In genomic region chr13:112734906-112735713, GRCm38 (mm10) we compare ENCODE assay signal across 10 mouse cellular contexts.
A peak's percentile ranks its signal among the peaks of the same experiment; 100 is the strongest.
DNase-seq lines count a peak whose midpoint lies in the region; ATAC-seq lines count a peak whose summit lies in the region.
"Had no signal": no experiment of that assay in that cellular context is flagged by ENCODE, and none has a peak within 500 bp of the region (broad histone marks: within the 10 kb centered on the region; RNA-seq: fewer than 3 reads in every experiment).

No protein-coding gene starts in this region.

- no peak overlapping the region for H3K4me2 ChIP-seq in kidney, embryonic 15.5 days
- H3K4me2 ChIP-seq in hindbrain, embryonic 16.5 days (ENCODE audit: low read length) = no peak overlapping the region

- H3K4me1 ChIP-seq in kidney, embryonic 15.5 days = 0 out of 2 replicates have a peak, but pooled peaks cover 4% of the 10 kb centered on the region
- no peaks in the 10 kb centered on the region for H3K4me1 ChIP-seq in hindbrain, embryonic 16.5 days (ENCODE audit: control insufficient read depth, insufficient read depth, low read depth, low read length)
- H3K4me1 ChIP-seq: megakaryocyte, embryonic 14.5 days had no signal

- H3K36me3 ChIP-seq in kidney, embryonic 15.5 days = no peaks in the 10 kb centered on the region; the same call in 1 of the 2 replicates
- peaks cover 4% of the 10 kb centered on the region; the same call in 1 of the 2 replicates for H3K36me3 ChIP-seq in hindbrain, embryonic 16.5 days (ENCODE audit: control insufficient read depth, insufficient read depth, low read length)

- no peaks in the 10 kb centered on the region for H3K27me3 ChIP-seq in kidney, embryonic 15.5 days
- no peaks in the 10 kb centered on the region for H3K27me3 ChIP-seq in hindbrain, embryonic 16.5 days (replicated peaks; ENCODE audit: control insufficient read depth, insufficient read depth, low read length)
- H3K27me3 ChIP-seq: megakaryocyte, embryonic 14.5 days; Patski had no signal

- H3K9ac ChIP-seq in kidney, embryonic 15.5 days = no peak overlapping the region
- no peak overlapping the region for H3K9ac ChIP-seq in hindbrain, embryonic 16.5 days (ENCODE audit: low read depth, low read length)

- no peak overlapping the region for H3K4me3 ChIP-seq in kidney, embryonic 15.5 days (replicated peaks)
- no peak overlapping the region for H3K4me3 ChIP-seq in hindbrain, embryonic 16.5 days (ENCODE audit: low read length)
- H3K4me3 ChIP-seq: megakaryocyte, embryonic 14.5 days had no signal

- no peak for DNase-seq in kidney, adult 11 months
- peak; percentile 64 to 75 for DNase-seq in kidney, postnatal 36 days
- no peak for DNase-seq in left cerebral cortex, adult 8-10 months (ENCODE audit: low spot score in 2 of 2)
- DNase-seq in ovary, postnatal 10 days (ENCODE audit: low spot score) = no peak

- no peaks in the 10 kb centered on the region for H3K9me3 ChIP-seq in kidney, embryonic 15.5 days (replicated peaks)
- H3K9me3 ChIP-seq in hindbrain, embryonic 16.5 days (ENCODE audit: control insufficient read depth, low read length) = no peaks in the 10 kb centered on the region
- H3K9me3 ChIP-seq: megakaryocyte, embryonic 14.5 days had no signal

- ATAC-seq in kidney, embryonic 15.5 days (replicated peaks; ENCODE audit: low FRiP score) = no peak
- peak; percentile 76; the same call in 1 of the 2 replicates for ATAC-seq in common myeloid progenitor, adult 5-6 weeks (replicated peaks; ENCODE audit: low read depth, poor library complexity, severe bottlenecking)
- peak; percentile 83 for ATAC-seq in megakaryocyte progenitor cell, adult 5-6 weeks (replicated peaks; ENCODE audit: poor library complexity)
- ATAC-seq in hindbrain, embryonic 16.5 days = no peak
- ATAC-seq: Patski had no signal

- WGBS in kidney, embryonic 15.5 days = 68% methylated on average over 14 of the region's 14 CpGs
- 77% methylated on average over 14 of the region's 14 CpGs for WGBS in hindbrain, embryonic 16.5 days

- 0 out of 2 replicates have a peak overlapping the region, but pooled peaks have one; percentile 18 for H3K27ac ChIP-seq in kidney, embryonic 15.5 days
- no peak overlapping the region for H3K27ac ChIP-seq in hindbrain, embryonic 16.5 days (ENCODE audit: low read depth, low read length)

Comparison
In these comparisons a context has a peak if more than half of its experiments do, and no peak if none do; other contexts are left out.
1. DNase-seq: peak in kidney, postnatal 36 days (2 of 2); none in kidney, adult 11 months (single experiment), left cerebral cortex, adult 8-10 months (0 of 2) and ovary, postnatal 10 days (single experiment).
2. ATAC-seq: peak in common myeloid progenitor, adult 5-6 weeks (single experiment) and megakaryocyte progenitor cell, adult 5-6 weeks (single experiment); none in kidney, embryonic 15.5 days (single experiment) and hindbrain, embryonic 16.5 days (single experiment).